Mouse (Mus musculus) bone marrow, adult 2 months (tissue): ENCODE measurements at regions not wholly inside any gene's neighbourhood (a gene's known extent, or its start where the extent isn't known, plus 50 kb on each side); places are given as distances from the start of the nearest gene placed in this dataset.

Source experiments
- CTCF ChIP-seq: fragments of 200-500 bp; IDR thresholded peaks from 2 replicates; pipeline ENCODE4 v1.5.1; 2011; ENCODE audit warnings: low read length, control low read depth; ENCODE audit not compliant: control insufficient read depth, insufficient read depth
- POLR2A ChIP-seq: fragments of 200-500 bp; IDR thresholded peaks from 2 replicates; pipeline ENCODE4 v1.6.1; 2011; ENCODE audit warnings: low read depth, mild to moderate bottlenecking, control low read depth, low read length, borderline replicate concordance; ENCODE audit not compliant: control insufficient read depth

- no peak for TF ChIP-seq POLR2A
- TF ChIP-seq CTCF = no peak
These were observed 63.0 kb upstream of the Tmem45b start for GRCm38 (mm10) chr9:31527216-31527615.
